Mouse (Mus musculus): Measurements from ENCODE around the gene Gm13289.
"Not testable (repeated sequence)": the region's sequence is repeated elsewhere in the genome, so short reads cannot be mapped to it uniquely, and the experiment has no call there.

DNA sequence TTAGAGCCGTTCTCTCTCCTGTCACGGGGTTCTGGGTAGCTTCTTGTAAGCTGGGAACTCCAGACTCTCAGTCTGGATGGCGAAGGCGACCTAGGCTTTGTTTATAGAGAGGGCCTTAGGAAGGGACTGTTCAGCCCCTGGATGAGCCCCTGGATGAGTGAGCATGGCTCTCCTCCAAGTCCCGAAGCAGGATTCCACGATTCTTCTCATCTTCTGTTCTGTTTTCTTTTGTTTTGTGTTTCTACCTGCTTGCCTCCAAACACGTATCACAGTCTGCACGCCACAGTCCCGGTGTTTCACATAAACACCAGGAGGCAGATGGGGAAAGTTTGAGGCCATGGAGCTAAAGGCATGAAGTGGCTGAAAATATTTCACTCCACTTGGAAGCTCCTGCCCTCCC, 18.0 kb upstream of the Gm13289 start:
- not testable (repeated sequence) for TF ChIP-seq CEBPB (IDR thresholded peaks at IDR 0.05; ENCODE audit: insufficient read depth, poor library complexity, severe bottlenecking); POLR2A (IDR thresholded peaks at IDR 0.05; ENCODE audit: insufficient read length, low read depth)

All from myocyte (in vitro differentiated cells).